26 mouse cellular contexts compared by ENCODE assay signal in genomic region chr8:78427769-78428130, GRCm38 (mm10). TPM values are rescaled to one million over a fixed set of nuclear protein-coding genes. Genes with fewer than 3 reads are reported as not detected.
A peak's percentile ranks its signal among the peaks of the same experiment; 100 is the strongest.
DNase-seq lines count a peak whose midpoint lies in the region; ATAC-seq and TF ChIP-seq lines count a peak whose summit lies in the region.
"Had no signal": no experiment of that assay in that cellular context is flagged by ENCODE, and none has a peak within 500 bp of the region (broad histone marks: within the 10 kb centered on the region; RNA-seq: fewer than 3 reads in every experiment).

No protein-coding gene starts in this region.

- 0 out of 2 replicates have a peak overlapping the region, but pooled peaks have one; percentile 14 for H3K9ac ChIP-seq in hindbrain, embryonic 12.5 days
- no peak overlapping the region for H3K9ac ChIP-seq in midbrain, embryonic 11.5 days (ENCODE audit: low read length)
- peak overlapping the region; percentile 33; the same call in 1 of the 2 replicates for H3K9ac ChIP-seq in neural tube, embryonic 12.5 days
- H3K9ac ChIP-seq: forebrain, embryonic 12.5 days; intestine, embryonic 15.5 days had no signal

- peak overlapping the region; percentile 48 for H3K4me2 ChIP-seq in hindbrain, embryonic 12.5 days (replicated peaks)
- H3K4me2 ChIP-seq in midbrain, embryonic 11.5 days: peak overlapping the region; percentile 31; the same call in 1 of the 2 replicates
- peak overlapping the region; percentile 50 for H3K4me2 ChIP-seq in neural tube, embryonic 12.5 days (replicated peaks)
- H3K4me2 ChIP-seq: intestine, embryonic 15.5 days had no signal

- H3K4me1 ChIP-seq in hindbrain, embryonic 12.5 days: peaks cover 17% of the 10 kb centered on the region
- peaks cover 3% of the 10 kb centered on the region; the same call in 1 of the 2 replicates for H3K4me1 ChIP-seq in midbrain, embryonic 11.5 days (ENCODE audit: control insufficient read depth, insufficient read depth, low read length)
- H3K4me1 ChIP-seq in neural tube, embryonic 12.5 days: peaks cover 14% of the 10 kb centered on the region
- H3K4me1 ChIP-seq: intestine, embryonic 15.5 days had no signal

- no peaks in the 10 kb centered on the region for H3K9me3 ChIP-seq in hindbrain, embryonic 12.5 days (replicated peaks)
- no peaks in the 10 kb centered on the region for H3K9me3 ChIP-seq in midbrain, embryonic 11.5 days (ENCODE audit: control insufficient read depth, low read length)
- H3K9me3 ChIP-seq in neural tube, embryonic 12.5 days: no peaks in the 10 kb centered on the region
- H3K9me3 ChIP-seq: forebrain, embryonic 12.5 days; intestine, embryonic 15.5 days; limb, embryonic 10.5 days had no signal

- no peak for TF ChIP-seq CTCF in brain, embryonic 14.5 days (IDR thresholded peaks at IDR 0.05; ENCODE audit: borderline replicate concordance, extremely low read depth, insufficient read depth, insufficient read length)

- peak overlapping the region; percentile 23; the same call in 1 of the 2 replicates for H3K4me3 ChIP-seq in hindbrain, embryonic 12.5 days
- no peak overlapping the region for H3K4me3 ChIP-seq in midbrain, embryonic 11.5 days (ENCODE audit: low read depth, low read length)
- H3K4me3 ChIP-seq in neural tube, embryonic 12.5 days: peak overlapping the region; percentile 29
- H3K4me3 ChIP-seq: forebrain, embryonic 12.5 days; heart, adult 2 months; intestine, embryonic 15.5 days; left cerebral cortex, adult 2 months; limb, embryonic 10.5 days had no signal

- ATAC-seq in hindbrain, embryonic 12.5 days (ENCODE audit: low FRiP score): peak; percentile 24; the same call in 1 of the 2 replicates
- peak; percentile 15; the same call in 1 of the 2 replicates for ATAC-seq in midbrain, embryonic 11.5 days (ENCODE audit: low FRiP score)
- no peak for ATAC-seq in neural tube, embryonic 12.5 days (ENCODE audit: low FRiP score, low read depth)
- ATAC-seq: intestine, embryonic 15.5 days; Patski had no signal

- under 1% methylated on average over 8 of the region's 8 CpGs for WGBS in hindbrain, embryonic 12.5 days
- under 1% methylated on average over 8 of the region's 8 CpGs for WGBS in midbrain, embryonic 11.5 days
- under 1% methylated on average over 8 of the region's 8 CpGs for WGBS in neural tube, embryonic 12.5 days

- H3K27me3 ChIP-seq in hindbrain, embryonic 12.5 days: peaks cover 86% of the 10 kb centered on the region
- peaks cover 76% of the 10 kb centered on the region for H3K27me3 ChIP-seq in midbrain, embryonic 11.5 days (ENCODE audit: control insufficient read depth, insufficient read depth, low read length)
- H3K27me3 ChIP-seq in neural tube, embryonic 12.5 days (replicated peaks): peaks cover 85% of the 10 kb centered on the region

- peak overlapping the region; percentile 79 for H3K27ac ChIP-seq in hindbrain, embryonic 12.5 days
- no peak overlapping the region for H3K27ac ChIP-seq in midbrain, embryonic 11.5 days (ENCODE audit: low read depth, low read length)
- H3K27ac ChIP-seq in neural tube, embryonic 12.5 days: no peak overlapping the region
- H3K27ac ChIP-seq: forebrain, embryonic 12.5 days; heart, adult 2 months; intestine, embryonic 15.5 days; left cerebral cortex, adult 2 months; limb, embryonic 10.5 days had no signal

- DNase-seq in brain, embryonic 14.5 days (ENCODE audit: low read depth): peak; percentile 24
- peak; percentile 92 for DNase-seq in midbrain, embryonic 11.5 days (ENCODE audit: low spot score, missing footprints)
- DNase-seq in left cerebral cortex, adult 8-10 months (ENCODE audit: low spot score in 2 of 2): no peak
- no peak for DNase-seq in thymus, postnatal 25 days
- DNase-seq in lung, adult 18-20 months: no peak
- DNase-seq: adrenal gland, adult 8-10 months; cerebellum, adult 11 months; cerebellum, postnatal 14 days; gastrocnemius, postnatal 14 days; heart, adult 2 months; heart, postnatal 36 days; kidney, adult 9 months; kidney, postnatal 25 days; lung, adult 2 months; lung, postnatal 36 days; retina, postnatal 1 day; thymus, postnatal 36 days had no signal

- TF ChIP-seq POLR2A in brain, embryonic 14.5 days (IDR thresholded peaks at IDR 0.05; ENCODE audit: borderline replicate concordance, extremely low read depth, insufficient read depth, insufficient read length, poor library complexity, severe bottlenecking): no peak

- no peaks in the 10 kb centered on the region for H3K36me3 ChIP-seq in hindbrain, embryonic 12.5 days
- no peaks in the 10 kb centered on the region for H3K36me3 ChIP-seq in midbrain, embryonic 11.5 days (ENCODE audit: control insufficient read depth, insufficient read depth, low read length)
- H3K36me3 ChIP-seq in neural tube, embryonic 12.5 days: no peaks in the 10 kb centered on the region
- H3K36me3 ChIP-seq: forebrain, embryonic 12.5 days; intestine, embryonic 15.5 days; limb, embryonic 10.5 days had no signal

RNA-seq across cellular contexts. Expression of gene Pou4f2, which starts 8.7 kb away (rescaled TPM):
- polyA plus RNA-seq in brain, embryonic 14.5 days (2012; rRNA removed): 8.9 and 16.4 TPM in 2 replicates
- 2.6 and 5.0 TPM in 2 replicates for polyA plus RNA-seq in hindbrain, embryonic 12.5 days (2016; fragmentation: Nextera tagmentation; extraction: Ambion mirVana)
- polyA plus RNA-seq in midbrain, embryonic 11.5 days (2014; fragmentation: Nextera tagmentation; extraction: Ambion mirVana): 0.41 and 0.68 TPM in 2 replicates
- 4.7 and 5.0 TPM in 2 replicates for polyA plus RNA-seq in neural tube, embryonic 12.5 days (2016; fragmentation: Nextera tagmentation; extraction: Ambion mirVana)
- under 1 TPM in 1 of 4 experiments, not detected in 3; 0.19 TPM for total RNA-seq in left cerebral cortex, adult 8-10 months (2022)
- total RNA-seq: adrenal gland, adult 8-10 months; gastrocnemius, postnatal 14 days; heart, adult 2 months; heart, postnatal 36 days; left cerebral cortex, adult 2 months; liver, adult 2 months had no signal
- polyA plus RNA-seq: forebrain, embryonic 12.5 days; heart, adult 2 months; heart, embryonic 14.5 days; intestine, embryonic 15.5 days; limb, embryonic 10.5 days; liver, adult 2 months; lung, adult 2 months; Patski had no signal

Comparison
In these comparisons a context has a peak if more than half of its experiments do, and no peak if none do; other contexts are left out.
1. DNase-seq: peak in brain, embryonic 14.5 days (single experiment) and midbrain, embryonic 11.5 days (single experiment); none in left cerebral cortex, adult 8-10 months (0 of 2), thymus, postnatal 25 days (single experiment) and lung, adult 18-20 months (0 of 2).
2. Peak in every context shown above with its lines, with median percentiles within 50 percentile points of each other: H3K4me2 ChIP-seq.